In genomic region chr14:25392412-25392811, GRCm38 (mm10) we compare ENCODE assay signal across 17 mouse cellular contexts.
DNase-seq lines count a peak whose midpoint lies in the region; ATAC-seq and TF ChIP-seq lines count a peak whose summit lies in the region.
"Had no signal": no experiment of that assay in that cellular context is flagged by ENCODE, and none has a peak within 500 bp of the region (broad histone marks: within the 10 kb centered on the region; RNA-seq: fewer than 3 reads in every experiment).

No protein-coding gene starts in this region.

- TF ChIP-seq EP300 in stomach, postnatal 0 days (optimal IDR thresholded peaks at IDR 0.05), result no peak

- H3K36me3 ChIP-seq in liver, embryonic 11.5 days (ENCODE audit: control insufficient read depth, insufficient read depth, low read length), result no peaks in the 10 kb centered on the region
- H3K36me3 ChIP-seq in liver, embryonic 16.5 days (ENCODE audit: control insufficient read depth, insufficient read depth), result no peaks in the 10 kb centered on the region
- no peaks in the 10 kb centered on the region for H3K36me3 ChIP-seq in stomach, postnatal 0 days (ENCODE audit: control insufficient read depth, insufficient read depth, low read length)
- H3K36me3 ChIP-seq: embryonic facial prominence, embryonic 10.5 days; liver, embryonic 15.5 days had no signal

- TF ChIP-seq CTCF in stomach, postnatal 0 days (IDR thresholded peaks at IDR 0.05; ENCODE audit: low read depth), result no peak

- no peaks in the 10 kb centered on the region for H3K9me3 ChIP-seq in liver, embryonic 11.5 days (ENCODE audit: control insufficient read depth, low read length)
- no peaks in the 10 kb centered on the region for H3K9me3 ChIP-seq in liver, embryonic 16.5 days (replicated peaks; ENCODE audit: control insufficient read depth, low read length)
- H3K9me3 ChIP-seq in stomach, postnatal 0 days (ENCODE audit: control insufficient read depth, low read length), result no peaks in the 10 kb centered on the region
- H3K9me3 ChIP-seq: embryonic facial prominence, embryonic 10.5 days; liver, embryonic 15.5 days; megakaryocyte, embryonic 14.5 days had no signal

- H3K9ac ChIP-seq in liver, embryonic 11.5 days (ENCODE audit: low read depth, low read length), result no peak overlapping the region
- no peak overlapping the region for H3K9ac ChIP-seq in liver, embryonic 16.5 days (ENCODE audit: low read depth, low read length)
- H3K9ac ChIP-seq in stomach, postnatal 0 days (ENCODE audit: low read length), result no peak overlapping the region
- H3K9ac ChIP-seq: liver, embryonic 15.5 days had no signal

- DNase-seq in liver, result peak; percentile 89
- no peak for DNase-seq in liver, embryonic 11.5 days (ENCODE audit: low spot score)
- peak; percentile 70 for DNase-seq in c-Kit-positive CD71-positive TER-119-negative erythroid progenitor cells, embryonic 14.5 days (ENCODE audit: low read depth)
- DNase-seq in stomach, postnatal 0 days (ENCODE audit: low spot score), result peak; percentile 68
- DNase-seq in thymus, postnatal 10 days (ENCODE audit: low spot score in 2 of 2), result no peak
- DNase-seq in frontal cortex, postnatal 14 days (ENCODE audit: low spot score in 2 of 2), result no peak
- no peak for DNase-seq in right cerebral cortex, postnatal 25 days
- DNase-seq: adrenal gland, postnatal 10 days; cerebellum, postnatal 10 days; heart, adult 11 months; heart, postnatal 10 days; kidney, adult 9 months had no signal

- no peak overlapping the region for H3K27ac ChIP-seq in liver, embryonic 11.5 days (ENCODE audit: low read depth, low read length)
- H3K27ac ChIP-seq in liver, embryonic 16.5 days (ENCODE audit: low read length), result no peak overlapping the region
- H3K27ac ChIP-seq in stomach, postnatal 0 days (replicated peaks), result no peak overlapping the region
- H3K27ac ChIP-seq: embryonic facial prominence, embryonic 10.5 days; liver, embryonic 15.5 days had no signal

- 66% methylated on average over 6 of the region's 6 CpGs for WGBS in liver, embryonic 11.5 days
- WGBS in liver, embryonic 16.5 days (ENCODE audit: insufficient replicate concordance), result 44% methylated on average over 6 of the region's 6 CpGs
- 64% methylated on average over 6 of the region's 6 CpGs for WGBS in stomach, postnatal 0 days

- H3K4me1 ChIP-seq in liver, embryonic 11.5 days (replicated peaks; ENCODE audit: control insufficient read depth, insufficient read depth, low read length), result peaks cover 17% of the 10 kb centered on the region
- peaks cover 13% of the 10 kb centered on the region for H3K4me1 ChIP-seq in liver, embryonic 16.5 days (ENCODE audit: control insufficient read depth, low read depth, low read length)
- H3K4me1 ChIP-seq in stomach, postnatal 0 days (replicated peaks; ENCODE audit: control insufficient read depth, insufficient read depth), result peaks cover 8% of the 10 kb centered on the region; the same call in 1 of the 2 replicates

- ATAC-seq in liver, embryonic 11.5 days (replicated peaks; ENCODE audit: low FRiP score), result no peak
- peak; percentile 53 for ATAC-seq in liver, embryonic 16.5 days (ENCODE audit: low read depth)
- ATAC-seq in stomach, postnatal 0 days (ENCODE audit: low FRiP score, low TSS enrichment), result 0 out of 2 replicates have a peak, but pooled peaks have one; percentile 33
- ATAC-seq: hindbrain, embryonic 16.5 days had no signal

- no peaks in the 10 kb centered on the region; the same call in 1 of the 2 replicates for H3K27me3 ChIP-seq in liver, embryonic 11.5 days (replicated peaks; ENCODE audit: control insufficient read depth, insufficient read depth, low read length)
- H3K27me3 ChIP-seq in liver, embryonic 16.5 days (ENCODE audit: control insufficient read depth, insufficient read depth, low read depth, low read length), result no peaks in the 10 kb centered on the region
- no peaks in the 10 kb centered on the region for H3K27me3 ChIP-seq in stomach, postnatal 0 days (ENCODE audit: control insufficient read depth, insufficient read depth, low read length)

- H3K4me2 ChIP-seq in liver, embryonic 11.5 days, result no peak overlapping the region
- no peak overlapping the region for H3K4me2 ChIP-seq in liver, embryonic 16.5 days (ENCODE audit: low read depth, low read length)
- no peak overlapping the region for H3K4me2 ChIP-seq in stomach, postnatal 0 days (replicated peaks; ENCODE audit: low read depth)
- H3K4me2 ChIP-seq: liver, embryonic 15.5 days had no signal

- H3K4me3 ChIP-seq in liver, embryonic 11.5 days (ENCODE audit: low read depth, low read length), result no peak overlapping the region
- H3K4me3 ChIP-seq in liver, embryonic 16.5 days (ENCODE audit: low read depth, low read length), result no peak overlapping the region
- H3K4me3 ChIP-seq in stomach, postnatal 0 days (ENCODE audit: low read depth, low read length), result no peak overlapping the region
- H3K4me3 ChIP-seq: embryonic facial prominence, embryonic 10.5 days; liver, embryonic 15.5 days; megakaryocyte, embryonic 14.5 days had no signal

Comparison
In these comparisons a context has a peak if more than half of its experiments do, and no peak if none do; other contexts are left out.
1. DNase-seq: peak in liver (single experiment), c-Kit-positive CD71-positive TER-119-negative erythroid progenitor cells, embryonic 14.5 days (single experiment) and stomach, postnatal 0 days (single experiment); none in liver, embryonic 11.5 days (single experiment), thymus, postnatal 10 days (0 of 2), frontal cortex, postnatal 14 days (0 of 2) and right cerebral cortex, postnatal 25 days (single experiment).